Mouse (Mus musculus) kidney, adult 11 months (tissue): ENCODE measurements around the gene Ndufaf2.

ENCODE experiments used
- DNase-seq: peaks from one replicate; pipeline ENCODE4 v3.0.0; 2022

Ndufaf2 gene

GRCm38 (mm10) chr13:108135617-108136016 lies 22.8 kb downstream of the Ndufaf2 start:
- DNase-seq, result no peak

GRCm38 (mm10) chr13:108132031-108132819 lies 26.2 kb downstream of the Ndufaf2 start:
- peak; percentile 15 for DNase-seq

GRCm38 (mm10) chr13:108130737-108131136 lies 27.7 kb downstream of the Ndufaf2 start:
- DNase-seq, result no peak

GRCm38 (mm10) chr13:108129070-108129469 lies 29.4 kb downstream of the Ndufaf2 start:
- no peak for DNase-seq

GRCm38 (mm10) chr13:108127883-108128282 lies 30.5 kb downstream of the Ndufaf2 start:
- DNase-seq, result no peak

GRCm38 (mm10) chr13:108127130-108127529 lies 31.3 kb downstream of the Ndufaf2 start:
- DNase-seq, result no peak

GRCm38 (mm10) chr13:108126246-108126645 lies 32.2 kb downstream of the Ndufaf2 start:
- DNase-seq, result no peak

GRCm38 (mm10) chr13:108124096-108124495 lies 34.3 kb downstream of the Ndufaf2 start:
- no peak for DNase-seq

GRCm38 (mm10) chr13:108123109-108123723 lies 35.2 kb downstream of the Ndufaf2 start:
- DNase-seq, result no peak

GRCm38 (mm10) chr13:108119411-108120310 lies 38.8 kb downstream of the Ndufaf2 start:
- no peak for DNase-seq

- no peak for DNase-seq
These were observed 40.2 kb downstream of the Ndufaf2 start for GRCm38 (mm10) chr13:108118188-108118587.

- no peak for DNase-seq
These were observed 40.8 kb downstream of the Ndufaf2 start for GRCm38 (mm10) chr13:108117654-108118053.

GRCm38 (mm10) chr13:108114257-108114656 lies 44.2 kb downstream of the Ndufaf2 start:
- no peak for DNase-seq

- DNase-seq, result no peak
These were observed 44.9 kb downstream of the Ndufaf2 start for GRCm38 (mm10) chr13:108113536-108113935.

- no peak for DNase-seq
These were observed 47.5 kb downstream of the Ndufaf2 start for GRCm38 (mm10) chr13:108110929-108111328.

GRCm38 (mm10) chr13:108100700-108101099 lies 57.7 kb downstream of the Ndufaf2 start:
- no peak for DNase-seq

- no peak for DNase-seq
These were observed 62.0 kb downstream of the Ndufaf2 start for GRCm38 (mm10) chr13:108096446-108096845.

- no peak for DNase-seq
These were observed 62.8 kb downstream of the Ndufaf2 start for GRCm38 (mm10) chr13:108095617-108096016.

- no peak for DNase-seq
These were observed 63.7 kb downstream of the Ndufaf2 start for GRCm38 (mm10) chr13:108094681-108095080.

GRCm38 (mm10) chr13:108092290-108092689 lies 66.1 kb downstream of the Ndufaf2 start:
- no peak for DNase-seq

GRCm38 (mm10) chr13:108086724-108087123 lies 71.7 kb downstream of the Ndufaf2 start:
- no peak for DNase-seq

GRCm38 (mm10) chr13:108086036-108086435 lies 72.4 kb downstream of the Ndufaf2 start:
- no peak for DNase-seq

- no peak for DNase-seq
These were observed 74.3 kb downstream of the Ndufaf2 start for GRCm38 (mm10) chr13:108084086-108084485.
